Mouse (Mus musculus): ENCODE measurements around the gene Fkbp7.

The Fkbp7 gene

DNA sequence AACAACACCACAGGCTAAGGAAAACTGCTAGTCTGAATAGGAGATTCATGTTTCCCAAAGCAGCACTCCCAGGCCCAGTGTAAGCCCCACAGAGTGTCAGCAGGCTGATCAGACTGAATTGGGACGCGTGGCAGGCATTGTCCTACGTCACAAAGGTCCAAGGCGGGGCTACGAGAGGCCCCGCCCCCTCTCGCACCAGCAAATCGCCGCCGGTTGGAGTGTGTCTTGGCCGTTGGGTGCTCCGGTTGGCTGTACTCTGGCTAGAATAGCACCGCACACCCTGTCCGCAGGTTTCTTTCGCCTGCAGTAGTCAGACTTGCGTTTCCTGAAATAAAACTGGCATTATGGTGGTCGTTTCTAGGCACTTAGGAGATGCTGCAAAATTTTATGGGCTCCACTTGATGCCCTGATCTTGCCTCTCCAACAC is at the start of gene Fkbp7:
Fkbp7 (minus strand) TSS at position 151 of the 427 bp plus-strand sequence.
- DNase-seq (ENCODE audit: low read depth, low spot score): peak; percentile 76

DNA sequence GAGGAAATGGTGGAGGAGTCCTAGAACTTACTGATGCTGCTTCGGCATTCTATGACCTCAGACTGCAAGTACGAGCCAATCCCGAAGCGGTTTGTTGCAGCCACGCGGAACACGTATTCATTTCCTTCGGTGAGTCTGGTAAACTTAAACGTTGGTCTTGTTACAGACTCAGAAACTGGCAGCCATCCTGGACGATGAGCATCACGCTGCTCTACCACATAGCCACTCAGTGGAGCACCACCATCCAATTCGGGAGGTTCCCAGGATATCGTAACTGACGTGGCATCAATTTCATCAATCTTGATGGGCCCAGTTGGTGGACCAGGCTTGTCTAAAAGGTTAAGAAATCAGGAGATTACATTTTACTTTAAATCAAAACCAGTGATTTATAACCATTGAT is 46.7 kb upstream of the Fkbp7 start:
- no peak for DNase-seq (ENCODE audit: low read depth, low spot score)

DNA sequence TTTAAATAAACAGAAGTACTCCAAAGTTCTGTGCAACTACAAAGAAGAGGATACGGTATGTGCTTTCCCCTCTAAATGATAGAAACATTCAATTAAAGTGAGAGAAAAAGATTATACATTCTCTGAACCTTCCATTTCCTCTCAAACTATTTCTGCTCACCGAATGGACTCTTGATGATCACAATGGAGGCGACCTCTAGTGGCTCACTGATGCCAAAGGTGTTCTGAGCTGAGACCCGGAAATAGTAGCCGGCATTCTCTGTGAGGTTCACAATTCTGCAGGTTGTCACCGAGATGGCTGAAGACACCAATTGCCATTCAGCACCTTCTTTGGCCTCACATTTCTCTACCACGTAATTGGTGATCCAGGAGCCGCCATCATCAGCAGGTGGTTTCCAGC is 42.1 kb upstream of the Fkbp7 start:
- DNase-seq (ENCODE audit: low read depth, low spot score): no peak

DNA sequence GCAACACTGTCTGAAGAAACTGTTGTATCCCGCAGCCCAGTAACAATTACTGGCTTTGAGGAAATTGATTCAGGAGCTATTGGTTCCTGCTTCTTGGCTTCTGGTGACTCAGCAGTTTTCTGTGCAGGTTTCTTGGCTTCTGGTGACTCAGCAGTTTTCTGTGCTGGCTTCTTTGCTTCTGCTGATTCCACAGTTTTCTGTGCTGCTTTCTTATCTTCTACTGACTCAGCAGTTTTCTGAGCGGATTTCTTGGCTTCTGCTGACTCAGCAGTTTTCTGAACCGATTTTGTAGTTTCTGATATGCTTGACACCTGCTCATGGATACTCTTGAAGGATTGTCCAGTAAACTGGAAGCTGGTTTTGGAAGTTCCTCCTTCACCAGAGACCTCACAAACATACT is 35.6 kb upstream of the Fkbp7 start:
- DNase-seq (ENCODE audit: low read depth, low spot score): no peak

- DNase-seq (ENCODE audit: low read depth, low spot score): no peak
These were observed 32.7 kb upstream of the Fkbp7 start for GRCm38 (mm10) chr2:76705655-76706054.

- no peak for DNase-seq (ENCODE audit: low read depth, low spot score)
These were observed 29.8 kb upstream of the Fkbp7 start for GRCm38 (mm10) chr2:76702751-76703150.

DNA sequence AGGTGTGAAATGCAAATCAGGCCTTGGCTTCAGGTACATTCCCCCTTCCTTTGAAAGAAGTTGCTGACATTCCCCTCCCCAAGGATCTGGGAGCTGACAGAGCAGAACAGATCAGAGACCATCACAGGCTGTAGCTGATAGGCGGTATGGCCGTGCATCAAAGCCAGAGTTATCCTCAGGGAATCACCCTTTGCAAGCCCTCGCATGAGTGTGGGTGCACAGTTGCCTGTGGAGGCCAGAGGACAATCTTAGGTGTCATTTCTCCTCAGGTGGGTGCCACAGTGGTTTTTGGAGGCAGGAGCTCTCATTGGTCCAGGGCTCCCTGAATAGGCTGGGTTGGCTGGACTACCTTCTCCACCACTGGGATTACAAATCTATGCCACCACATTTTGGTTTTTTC is 29.3 kb upstream of the Fkbp7 start:
- DNase-seq (ENCODE audit: low read depth, low spot score): no peak

- DNase-seq (ENCODE audit: low read depth, low spot score): no peak
These were observed 22.4 kb upstream of the Fkbp7 start for GRCm38 (mm10) chr2:76695290-76695689.

GRCm38 (mm10) chr2:76693765-76694164 is 20.8 kb upstream of the Fkbp7 start:
- DNase-seq (ENCODE audit: low read depth, low spot score): no peak

GRCm38 (mm10) chr2:76690436-76691204 is 17.7 kb upstream of the Fkbp7 start:
- no peak for DNase-seq (ENCODE audit: low read depth, low spot score)

GRCm38 (mm10) chr2:76688162-76688561 is 15.2 kb upstream of the Fkbp7 start:
- no peak for DNase-seq (ENCODE audit: low read depth, low spot score)

DNA sequence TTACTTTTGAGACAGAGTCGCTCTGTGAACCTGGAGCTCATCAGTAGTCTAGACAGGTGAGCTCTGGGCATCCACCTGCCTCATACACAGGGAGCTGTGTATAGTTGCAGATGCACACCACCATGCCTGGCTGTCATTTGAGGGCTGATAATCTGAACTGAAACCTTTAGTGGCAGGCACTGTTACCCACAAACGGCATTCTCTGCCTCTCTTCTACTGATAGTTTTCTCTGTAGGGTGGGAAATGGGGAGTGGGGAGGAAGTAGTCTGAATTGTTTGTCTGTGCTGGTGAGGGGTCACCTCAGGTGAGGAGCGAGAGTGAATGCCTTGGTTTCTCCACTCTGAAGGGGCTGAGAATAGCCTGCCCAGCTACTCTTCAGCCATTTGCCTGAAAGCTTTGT is 14.7 kb upstream of the Fkbp7 start:
- DNase-seq (ENCODE audit: low read depth, low spot score): no peak

DNA sequence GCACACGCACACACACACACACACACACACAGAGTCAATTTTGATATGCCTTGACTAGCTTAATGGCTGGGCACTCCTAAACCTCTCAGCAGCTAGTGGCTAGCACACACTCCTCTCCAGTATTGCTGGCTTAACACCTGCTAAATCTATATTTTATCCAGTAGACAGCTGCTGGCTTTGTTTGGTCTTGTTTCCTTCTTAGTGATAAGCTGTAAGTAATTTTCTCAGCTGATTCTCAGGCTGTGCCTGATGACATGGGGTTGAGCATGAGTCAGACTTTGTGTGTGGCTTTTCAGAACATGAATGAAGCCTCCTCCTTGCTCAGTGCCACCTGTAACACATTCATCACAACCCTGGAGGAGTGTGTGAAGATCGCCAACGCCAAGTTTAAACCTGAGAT is 14.1 kb upstream of the Fkbp7 start:
- no peak for DNase-seq (ENCODE audit: low read depth, low spot score)

- no peak for DNase-seq (ENCODE audit: low read depth, low spot score)
These were observed 9.4 kb upstream of the Fkbp7 start for GRCm38 (mm10) chr2:76682301-76682700.

DNA sequence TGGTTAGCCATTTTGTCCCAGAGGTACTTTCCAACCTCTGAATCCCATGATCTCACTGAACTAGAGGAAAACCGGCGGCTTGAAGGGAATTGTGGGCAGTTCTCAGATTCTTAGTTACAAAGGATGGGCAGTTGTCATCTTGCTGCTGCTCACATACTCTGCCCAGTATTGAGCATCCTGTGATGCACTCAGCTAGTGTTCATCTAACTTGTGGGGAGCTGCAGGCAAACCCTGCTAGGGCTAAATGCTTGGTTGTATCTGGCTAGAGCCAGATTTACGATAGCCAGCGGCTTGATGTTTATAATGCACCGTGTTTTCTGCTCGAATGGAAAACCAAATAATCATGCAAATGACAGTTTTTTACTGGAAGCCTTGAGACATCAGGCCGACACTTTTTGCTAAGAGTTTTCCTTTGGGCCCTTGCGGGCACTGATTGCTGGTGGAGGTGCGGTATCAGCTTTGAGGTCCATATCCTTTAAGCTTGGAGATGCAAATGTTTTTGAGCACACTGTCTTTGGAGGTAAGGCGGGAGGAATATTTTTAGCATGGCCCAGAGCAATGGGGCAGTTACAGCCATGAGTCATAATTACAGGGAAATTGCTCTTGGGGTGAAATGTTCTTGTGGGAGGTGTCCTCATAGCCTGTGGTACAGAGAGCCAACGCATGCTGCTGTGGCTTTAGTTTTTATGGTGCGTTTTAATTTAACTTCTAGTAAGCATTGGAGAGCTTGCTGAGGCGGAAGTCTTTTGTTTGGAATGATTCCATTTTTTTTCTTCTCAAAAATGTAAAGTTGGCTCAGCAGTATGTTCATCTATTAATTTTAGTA is 3.7 kb upstream of the Fkbp7 start:
- DNase-seq (ENCODE audit: low read depth, low spot score): no peak

DNA sequence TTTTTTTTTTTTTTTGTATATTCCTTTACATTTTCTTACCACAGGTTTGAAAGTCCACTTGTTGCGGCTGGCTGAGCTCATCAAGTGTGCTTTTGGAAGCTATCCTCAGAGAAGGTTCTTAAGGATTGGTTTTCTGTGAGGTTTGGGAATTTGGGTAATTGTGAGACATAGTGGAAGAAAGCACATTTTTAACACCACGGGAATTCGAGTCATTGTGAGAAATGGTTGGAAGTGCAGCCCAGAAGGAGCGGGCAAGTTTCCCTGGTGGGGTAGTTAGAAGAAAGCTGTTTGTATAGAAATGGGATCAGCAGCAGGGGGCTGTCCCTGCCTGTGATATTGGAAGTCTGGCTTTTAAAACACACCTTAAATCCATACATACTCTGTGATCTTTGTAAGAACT is 3.0 kb upstream of the Fkbp7 start:
- DNase-seq (ENCODE audit: low read depth, low spot score): no peak

GRCm38 (mm10) chr2:76675451-76675850 is 2.5 kb upstream of the Fkbp7 start:
- DNase-seq (ENCODE audit: low read depth, low spot score): no peak

GRCm38 (mm10) chr2:76674725-76675427 is 2.0 kb upstream of the Fkbp7 start, which contains the start of gene Plekha3:
Gene Plekha3, plus strand, starts transcription at chr2:76675281.
- peak; percentile 59 for DNase-seq (ENCODE audit: low read depth, low spot score)

DNA sequence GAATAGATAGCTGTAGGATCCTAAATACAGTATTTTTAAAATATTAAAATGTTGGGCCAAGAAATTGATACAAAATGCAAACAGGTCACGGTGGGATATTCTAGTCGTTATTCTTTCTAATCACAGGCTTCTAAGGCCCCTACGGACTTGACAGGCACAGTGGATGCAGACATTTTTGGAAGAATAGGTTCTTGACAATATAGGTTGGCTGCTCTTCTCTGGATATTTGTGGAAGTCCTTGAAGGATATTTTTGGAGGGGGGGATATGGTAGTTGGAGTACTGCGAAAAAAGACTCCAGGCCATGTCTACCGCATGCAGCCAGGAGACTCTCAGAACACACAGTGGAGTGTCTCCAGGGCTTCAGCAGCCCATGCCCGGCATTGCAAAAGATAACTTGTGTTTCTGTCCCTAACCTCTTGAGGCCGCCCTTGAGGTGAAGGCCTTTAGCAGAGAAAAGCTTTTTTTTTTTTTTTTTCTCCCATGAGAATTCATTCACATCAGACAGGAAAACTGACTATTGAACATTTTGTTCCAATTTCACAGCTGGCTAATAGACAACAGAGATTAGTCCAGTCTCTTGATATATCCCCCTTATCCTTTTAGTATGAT is 661 bp upstream of the Fkbp7 start:
- DNase-seq (ENCODE audit: low read depth, low spot score): no peak

- no peak for DNase-seq (ENCODE audit: low read depth, low spot score)
These were observed 676 bp downstream of the Fkbp7 start for GRCm38 (mm10) chr2:76672134-76672745.

DNA sequence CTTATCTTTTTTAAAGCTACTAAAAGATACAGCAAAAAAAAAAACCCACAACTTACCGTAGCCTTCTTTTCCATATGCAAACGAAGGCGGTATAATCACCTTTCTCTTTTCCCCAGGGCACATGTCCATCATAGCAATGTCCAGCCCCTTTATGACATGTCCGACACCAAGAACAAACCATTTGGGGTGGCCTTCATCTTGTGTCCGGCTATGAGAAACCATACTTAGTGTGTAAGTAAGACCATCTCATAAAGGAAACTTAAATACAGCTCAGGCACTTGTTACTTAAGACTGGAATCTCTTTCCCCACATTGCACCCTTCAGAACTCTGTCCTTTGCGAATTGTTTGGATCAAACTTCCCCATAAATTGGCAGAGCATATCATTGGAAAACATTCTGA is 1.3 kb downstream of the Fkbp7 start:
- DNase-seq (ENCODE audit: low read depth, low spot score): no peak
